Comparison of ENCODE assay signal across 10 mouse cellular contexts in genomic region chr6:83423400-83424052, GRCm38 (mm10). TPM values are rescaled to one million over a fixed set of nuclear protein-coding genes. Genes with fewer than 3 reads are reported as not detected.
DNase-seq lines count a peak whose midpoint lies in the region; ATAC-seq and TF ChIP-seq lines count a peak whose summit lies in the region.
"Had no signal": no experiment of that assay in that cellular context is flagged by ENCODE, and none has a peak within 500 bp of the region (broad histone marks: within the 10 kb centered on the region; RNA-seq: fewer than 3 reads in every experiment).

No protein-coding gene starts in this region.

- H3K36me3 ChIP-seq in hindbrain, embryonic 11.5 days (ENCODE audit: control insufficient read depth, insufficient read depth, low read length), result no peaks in the 10 kb centered on the region
- peaks cover 55% of the 10 kb centered on the region for H3K36me3 ChIP-seq in hindbrain, embryonic 10.5 days
- peaks cover 26 to 66% of the 10 kb centered on the region in 2 experiments for H3K36me3 ChIP-seq in CH12.LX (replicated peaks in 1 of 2; ENCODE audit: control insufficient read depth in 1 of 2, insufficient read depth in 1 of 2, low read length in 1 of 2)
- H3K36me3 ChIP-seq in embryonic facial prominence, embryonic 12.5 days, result peaks cover 25% of the 10 kb centered on the region
- peaks cover 55% of the 10 kb centered on the region for H3K36me3 ChIP-seq in limb, embryonic 10.5 days

- H3K4me3 ChIP-seq in hindbrain, embryonic 11.5 days (ENCODE audit: low read depth, low read length), result no peak overlapping the region
- no peak overlapping the region for H3K4me3 ChIP-seq in hindbrain, embryonic 10.5 days
- no peak overlapping the region for H3K4me3 ChIP-seq in CH12.LX (replicated peaks in 1 of 3; ENCODE audit: low read depth in 2 of 3, low read length in 2 of 3, poor library complexity in 1 of 3)
- no peak overlapping the region for H3K4me3 ChIP-seq in embryonic facial prominence, embryonic 12.5 days
- no peak overlapping the region for H3K4me3 ChIP-seq in limb, embryonic 10.5 days

- no peak for TF ChIP-seq RAD21 in CH12.LX (IDR thresholded peaks at IDR 0.05; ENCODE audit: low read depth, low read length)

- H3K27me3 ChIP-seq in hindbrain, embryonic 11.5 days (ENCODE audit: control insufficient read depth, insufficient read depth, low read length), result no peaks in the 10 kb centered on the region
- no peaks in the 10 kb centered on the region for H3K27me3 ChIP-seq in hindbrain, embryonic 10.5 days (ENCODE audit: insufficient read depth, poor library complexity, severe bottlenecking)
- H3K27me3 ChIP-seq in CH12.LX (replicated peaks), result no peaks in the 10 kb centered on the region
- no peaks in the 10 kb centered on the region for H3K27me3 ChIP-seq in embryonic facial prominence, embryonic 12.5 days
- no peaks in the 10 kb centered on the region for H3K27me3 ChIP-seq in limb, embryonic 10.5 days (ENCODE audit: low read depth, poor library complexity, severe bottlenecking)

- dilution Hi-C loops in CH12.LX (cut with MboI; ENCODE audit: extremely low pct_ligation_motif_present, extremely low pct_unique_long_range_greater_than_20kb, low sequenced_read_pairs), result no loop called here

- in situ Hi-C loops in CH12.LX (cut with MboI; ENCODE audit: low pct_ligation_motif_present, low pct_unique_long_range_greater_than_20kb, low sequenced_read_pairs), result no loop called here

- H3K27ac ChIP-seq in hindbrain, embryonic 11.5 days (ENCODE audit: low read depth, low read length), result peak overlapping the region; percentile 12; the same call in 1 of the 2 replicates
- no peak overlapping the region for H3K27ac ChIP-seq in hindbrain, embryonic 10.5 days
- no peak overlapping the region for H3K27ac ChIP-seq in CH12.LX (ENCODE audit: insufficient read depth, low read depth)
- peak overlapping the region; percentile 57; the same call in 1 of the 2 replicates for H3K27ac ChIP-seq in embryonic facial prominence, embryonic 12.5 days
- H3K27ac ChIP-seq in limb, embryonic 10.5 days, result no peak overlapping the region

- H3K9ac ChIP-seq in hindbrain, embryonic 11.5 days (ENCODE audit: low read depth, low read length), result peak overlapping the region; percentile 11; the same call in 1 of the 2 replicates
- no peak overlapping the region for H3K9ac ChIP-seq in CH12.LX (ENCODE audit: insufficient read depth, low read depth)
- no peak overlapping the region for H3K9ac ChIP-seq in embryonic facial prominence, embryonic 12.5 days

- no peak for ATAC-seq in hindbrain, embryonic 11.5 days (ENCODE audit: low FRiP score)
- peak; percentile 44; the same call in 1 of the 2 replicates for ATAC-seq in embryonic facial prominence, embryonic 12.5 days (ENCODE audit: insufficient number of reproducible peaks, insufficient read depth, low FRiP score, low TSS enrichment)
- ATAC-seq in cerebellum, adult (ENCODE audit: insufficient number of reproducible peaks, low FRiP score, low TSS enrichment), result no peak

- TF ChIP-seq POLR2A in CH12.LX (IDR thresholded peaks at IDR 0.05; ENCODE audit: low read depth, low read length), result no peak

- peaks cover 18% of the 10 kb centered on the region for H3K4me1 ChIP-seq in hindbrain, embryonic 11.5 days (replicated peaks; ENCODE audit: control insufficient read depth, insufficient read depth, low read length)
- peaks cover 79% of the 10 kb centered on the region for H3K4me1 ChIP-seq in hindbrain, embryonic 10.5 days (replicated peaks)
- H3K4me1 ChIP-seq in CH12.LX (ENCODE audit: control insufficient read depth in 1 of 2, insufficient read depth in 2 of 2), result peaks cover 12 to 89% of the 10 kb centered on the region in 2 experiments; a peak in 3 of 4 replicates
- H3K4me1 ChIP-seq in embryonic facial prominence, embryonic 12.5 days, result peaks cover 52% of the 10 kb centered on the region
- H3K4me1 ChIP-seq in limb, embryonic 10.5 days, result peaks cover 71% of the 10 kb centered on the region

- no peak for DNase-seq in hindbrain, embryonic 11.5 days (ENCODE audit: low spot score)
- DNase-seq in hindbrain, embryonic 10.5 days (ENCODE audit: low spot score), result no peak
- DNase-seq in CH12.LX (ENCODE audit: extremely low read depth), result no peak
- DNase-seq in limb, embryonic 10.5 days (ENCODE audit: low spot score), result peak; percentile 60
- DNase-seq in cerebellum, adult 11-12 months, result no peak
- DNase-seq in left cerebral cortex, adult 9 months (ENCODE audit: low spot score in 2 of 2), result no peak
- DNase-seq: cerebellum, postnatal 36 days; lung, postnatal 14 days had no signal

- WGBS in hindbrain, embryonic 11.5 days, result 56% methylated on average over 8 of the region's 8 CpGs
- 59% methylated on average over 8 of the region's 8 CpGs for WGBS in hindbrain, embryonic 10.5 days
- 42% methylated on average over 8 of the region's 8 CpGs for WGBS in embryonic facial prominence, embryonic 12.5 days
- WGBS in limb, embryonic 10.5 days, result 30% methylated on average over 8 of the region's 8 CpGs

- TF ChIP-seq CTCF in CH12.LX (conservative IDR thresholded peaks at IDR 0.05 in 1 of 2, IDR thresholded peaks at IDR 0.05 in 1 of 2; ENCODE audit: low read depth in 2 of 2, low read length in 2 of 2), result no peak

- H3K79me2 ChIP-seq in CH12.LX (replicated peaks; ENCODE audit: control insufficient read depth, extremely low read depth, insufficient read depth, poor library complexity, severe bottlenecking), result peaks cover 2% of the 10 kb centered on the region; the same call in 1 of the 2 replicates

- no peak overlapping the region for H3K4me2 ChIP-seq in hindbrain, embryonic 11.5 days (replicated peaks; ENCODE audit: low read depth, low read length)
- no peak overlapping the region for H3K4me2 ChIP-seq in CH12.LX (ENCODE audit: insufficient read depth, low read depth, poor library complexity, severe bottlenecking)
- H3K4me2 ChIP-seq in embryonic facial prominence, embryonic 12.5 days (replicated peaks), result no peak overlapping the region

- H3K9me3 ChIP-seq in hindbrain, embryonic 11.5 days (ENCODE audit: control insufficient read depth, low read length), result no peaks in the 10 kb centered on the region
- no peaks in the 10 kb centered on the region for H3K9me3 ChIP-seq in hindbrain, embryonic 10.5 days
- H3K9me3 ChIP-seq in CH12.LX (replicated peaks; ENCODE audit: low read length), result no peaks in the 10 kb centered on the region
- no peaks in the 10 kb centered on the region for H3K9me3 ChIP-seq in embryonic facial prominence, embryonic 12.5 days
- H3K9me3 ChIP-seq in limb, embryonic 10.5 days (replicated peaks), result no peaks in the 10 kb centered on the region

- peak; percentile 65 for TF ChIP-seq EP300 in CH12.LX (IDR thresholded peaks at IDR 0.05; ENCODE audit: low read length)

TF ChIP-seq in CH12.LX, 34 proteins besides CTCF, POLR2A, EP300 and RAD21:
- TF ChIP-seq MYC (IDR thresholded peaks at IDR 0.05; ENCODE audit: low read depth, low read length) (no peak), MAZ (IDR thresholded peaks at IDR 0.05; ENCODE audit: low read depth, low read length) (no peak), ZMIZ1 (IDR thresholded peaks at IDR 0.05; ENCODE audit: low read depth, low read length) (no peak), CHD1 (IDR thresholded peaks at IDR 0.05; ENCODE audit: low read depth, low read length) (no peak), ZNF384 (IDR thresholded peaks at IDR 0.05; ENCODE audit: low read depth, low read length) (peak; percentile 55), USF2 (conservative IDR thresholded peaks at IDR 0.05; ENCODE audit: low read depth, low read length) (no peak), CHD2 (IDR thresholded peaks at IDR 0.05; ENCODE audit: low read length) (no peak)

RNA-seq across cellular contexts. Expression of gene Tet3, which starts 35.4 kb away (rescaled TPM):
- 45.3 and 55.6 TPM in 2 replicates for polyA plus RNA-seq in hindbrain, embryonic 11.5 days (2014; fragmentation: Nextera tagmentation; extraction: Ambion mirVana)
- 51.1 and 56.5 TPM in 2 replicates for polyA plus RNA-seq in hindbrain, embryonic 10.5 days (2016; fragmentation: Nextera tagmentation; extraction: Ambion mirVana)
- total RNA-seq in CH12.LX (2012; rRNA removed) (5.6 and 8.2 TPM in 2 replicates), CH12.LX (2014; rRNA removed) (2.2 and 3.2 TPM in 2 replicates)
- 6.4 and 10.0 TPM in 2 replicates for polyA plus RNA-seq in CH12.LX (2012; ENCODE audit: insufficient read length, low read depth)
- 40.0 and 41.1 TPM in 2 replicates for polyA plus RNA-seq in embryonic facial prominence, embryonic 12.5 days (2016; fragmentation: Nextera tagmentation; extraction: Ambion mirVana)
- 40.1 and 42.7 TPM in 2 replicates for polyA plus RNA-seq in limb, embryonic 10.5 days (2016; fragmentation: Nextera tagmentation; extraction: Ambion mirVana)

Comparison
In these comparisons a context has a peak if more than half of its experiments do, and no peak if none do; other contexts are left out.
1. H3K27ac ChIP-seq: peak in hindbrain, embryonic 11.5 days (single experiment) and embryonic facial prominence, embryonic 12.5 days (single experiment); none in hindbrain, embryonic 10.5 days (single experiment), CH12.LX (single experiment) and limb, embryonic 10.5 days (single experiment).